Mouse (Mus musculus) adrenal gland, adult 2 months (tissue): ENCODE data around the gene Pcid2. TPM values are rescaled to one million over a fixed set of nuclear protein-coding genes. Genes with fewer than 3 reads are reported as not detected.

Source experiments
- DNase-seq: peaks from one replicate; pipeline ENCODE4 v3.0.0; 2021
- long read RNA-seq: library from polyadenylated mRNA; stranded (forward); transcript quantifications from one replicate; pipeline ENCODE4 v2.0.0, GENCODE M21; 2021
- polyA plus RNA-seq: library from polyadenylated mRNA; depleted of rRNA; stranded (reverse); fragments of >200 nt; gene quantifications from 2 replicates; pipeline ENCODE4 v1.2.3, GENCODE M21; 2012; rRNA removed
- total RNA-seq, 2 experiments: library from RNA; stranded (reverse); gene quantifications; 2 replicates each; pipeline ENCODE4 v1.2.3; 2021

The Pcid2 gene
- total RNA-seq (10 to 100 TPM; 22.1 to 23.7 TPM), polyA plus RNA-seq (27.2 and 28.3 TPM in 2 replicates)
- long read RNA-seq, transcript Pcid2-201 (14 exons, 2,860 nt), result major isoform, 30 of 35 reads
- long read RNA-seq, partial matches to known transcripts, result 1 of 35 reads
- long read RNA-seq, other reads (novel, unspliced or antisense), result 4 of 35 reads

- peak; percentile 98 for DNase-seq
Measured at GRCm38 (mm10) chr8:13105087-13105881, at the start of gene Pcid2, which contains the start of gene Cul4a. TSS of gene Pcid2 (minus strand) at chr8:13105459. TSS of gene Cul4a (plus strand) at chr8:13105621.

GRCm38 (mm10) chr8:13154099-13154498 lies 48.8 kb upstream of the Pcid2 start:
- DNase-seq, result peak; percentile 35

GRCm38 (mm10) chr8:13150929-13151328 lies 45.7 kb upstream of the Pcid2 start:
- DNase-seq, result no peak

GRCm38 (mm10) chr8:13149866-13150265 lies 44.6 kb upstream of the Pcid2 start:
- DNase-seq, result no peak

GRCm38 (mm10) chr8:13149287-13149686 lies 44.0 kb upstream of the Pcid2 start:
- no peak for DNase-seq

GRCm38 (mm10) chr8:13148476-13148875 lies 43.2 kb upstream of the Pcid2 start:
- peak; percentile 75 for DNase-seq

GRCm38 (mm10) chr8:13141681-13142080 lies 36.4 kb upstream of the Pcid2 start:
- DNase-seq, result no peak

- DNase-seq, result no peak
Measured at GRCm38 (mm10) chr8:13139641-13140182, 34.5 kb upstream of the Pcid2 start.

- DNase-seq, result peak; percentile 38
Measured at GRCm38 (mm10) chr8:13132220-13132619, 27.0 kb upstream of the Pcid2 start.

- no peak for DNase-seq
Measured at GRCm38 (mm10) chr8:13124897-13125296, 19.6 kb upstream of the Pcid2 start.

GRCm38 (mm10) chr8:13122887-13123421 lies 17.7 kb upstream of the Pcid2 start:
- no peak for DNase-seq

- DNase-seq, result no peak
Measured at GRCm38 (mm10) chr8:13120882-13121665, 15.8 kb upstream of the Pcid2 start.

GRCm38 (mm10) chr8:13118516-13118915 lies 13.3 kb upstream of the Pcid2 start:
- DNase-seq, result no peak

- peak; percentile 86 for DNase-seq
Measured at GRCm38 (mm10) chr8:13117096-13117495, 11.8 kb upstream of the Pcid2 start.

GRCm38 (mm10) chr8:13113232-13113631 lies 8.0 kb upstream of the Pcid2 start:
- no peak for DNase-seq

GRCm38 (mm10) chr8:13111917-13112316 lies 6.7 kb upstream of the Pcid2 start:
- DNase-seq, result no peak

- DNase-seq, result peak; percentile 57
Measured at GRCm38 (mm10) chr8:13109416-13109960, 4.2 kb upstream of the Pcid2 start.

- peak; percentile 36 for DNase-seq
Measured at GRCm38 (mm10) chr8:13108967-13109366, 3.7 kb upstream of the Pcid2 start.

- DNase-seq, result no peak
Measured at GRCm38 (mm10) chr8:13107990-13108638, 2.9 kb upstream of the Pcid2 start.

GRCm38 (mm10) chr8:13105908-13106551 lies 771 bp upstream of the Pcid2 start:
- DNase-seq, result no peak

GRCm38 (mm10) chr8:13104691-13105086 lies 570 bp downstream of the Pcid2 start:
- peak; percentile 93 for DNase-seq
